Mouse (Mus musculus): ENCODE results near the gene Foxi3. TPM values are rescaled to one million over a fixed set of nuclear protein-coding genes. Genes with fewer than 3 reads are reported as not detected.

Foxi3 gene
- total RNA-seq (2015; ENCODE audit: low replicate concordance) (not detected in 2 replicates), total RNA-seq (2017; ENCODE audit: low replicate concordance) (not detected in 2 replicates)

GRCm38 (mm10) chr6:70956285-70956912 lies at the start of gene Foxi3:
Gene Foxi3, plus strand, starts transcription at chr6:70956531.
- no peak for ATAC-seq (replicated peaks; ENCODE audit: low FRiP score, poor library complexity, severe bottlenecking)

DNA sequence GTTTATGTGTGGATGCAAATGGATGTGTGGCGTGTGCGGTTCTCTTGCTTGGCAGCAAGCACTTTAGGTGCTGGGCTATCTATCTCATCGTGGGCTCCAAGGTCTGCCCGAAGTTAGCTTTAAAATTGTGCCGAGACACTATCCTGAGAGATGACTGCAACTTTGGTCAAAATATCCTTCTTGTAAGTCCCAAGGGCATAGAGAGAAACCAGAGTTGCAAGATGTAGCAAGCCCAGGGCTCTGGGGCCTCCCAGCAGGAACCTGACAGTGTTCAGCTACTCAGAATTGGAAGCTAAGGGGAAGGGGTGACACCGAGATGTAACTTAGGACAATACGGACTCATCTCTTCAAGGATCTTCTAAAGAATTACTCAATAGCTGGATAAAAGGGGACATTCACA lies 46.8 kb upstream of the Foxi3 start:
- ATAC-seq (replicated peaks; ENCODE audit: low FRiP score, poor library complexity, severe bottlenecking): no peak

GRCm38 (mm10) chr6:70910285-70910684 lies 46.0 kb upstream of the Foxi3 start:
- no peak for ATAC-seq (replicated peaks; ENCODE audit: low FRiP score, poor library complexity, severe bottlenecking)

- no peak for ATAC-seq (replicated peaks; ENCODE audit: low FRiP score, poor library complexity, severe bottlenecking)
These were observed 44.5 kb upstream of the Foxi3 start for GRCm38 (mm10) chr6:70911668-70912395.

DNA sequence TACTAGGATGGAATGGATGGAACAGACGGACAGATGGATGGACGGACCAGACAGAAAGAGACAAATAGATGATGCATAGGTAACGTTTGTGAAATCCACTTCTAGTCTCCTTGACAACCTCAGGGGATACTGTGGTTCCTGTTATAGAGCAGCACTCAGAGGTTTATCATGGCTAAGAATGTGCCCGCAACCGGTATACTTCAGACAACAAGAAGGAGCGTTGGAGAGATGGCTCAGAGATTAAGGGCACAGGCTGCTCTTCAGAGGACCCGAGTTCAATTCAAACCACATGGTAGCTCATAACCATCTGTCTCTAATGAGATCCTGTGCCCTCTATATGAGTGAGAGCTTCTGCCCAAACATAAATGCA lies 44.0 kb upstream of the Foxi3 start:
- no peak for ATAC-seq (replicated peaks; ENCODE audit: low FRiP score, poor library complexity, severe bottlenecking)

- ATAC-seq (replicated peaks; ENCODE audit: low FRiP score, poor library complexity, severe bottlenecking): no peak
These were observed 37.5 kb upstream of the Foxi3 start, which contains the start of gene Tex37 for GRCm38 (mm10) chr6:70918827-70919226. Gene Tex37, minus strand, starts transcription at chr6:70918927.

- ATAC-seq (replicated peaks; ENCODE audit: low FRiP score, poor library complexity, severe bottlenecking): peak; percentile 57; the same call in 1 of the 2 replicates
These were observed 34.9 kb upstream of the Foxi3 start for GRCm38 (mm10) chr6:70921274-70922074.

- no peak for ATAC-seq (replicated peaks; ENCODE audit: low FRiP score, poor library complexity, severe bottlenecking)
These were observed 24.5 kb upstream of the Foxi3 start for GRCm38 (mm10) chr6:70931801-70932200.

DNA sequence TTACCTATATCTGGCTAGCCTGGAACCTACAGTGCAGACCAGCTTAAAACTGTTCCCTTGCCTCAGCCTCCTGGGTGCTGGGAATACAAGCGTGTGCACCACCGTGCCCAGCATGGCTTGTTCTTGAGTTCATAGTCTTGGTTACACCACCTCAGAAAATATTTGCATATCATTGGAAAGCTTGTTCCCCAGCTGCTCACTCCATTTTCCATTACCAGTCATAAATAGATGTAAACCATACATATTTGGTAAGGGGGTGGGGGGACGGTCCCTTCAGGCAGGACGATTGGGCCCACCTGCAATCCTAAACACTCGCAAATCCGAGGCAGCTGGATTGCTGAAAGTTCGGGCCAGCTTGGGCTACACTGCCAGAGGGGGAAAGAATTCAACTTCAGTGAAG lies 3.1 kb upstream of the Foxi3 start:
- no peak for ATAC-seq (replicated peaks; ENCODE audit: low FRiP score, poor library complexity, severe bottlenecking)

DNA sequence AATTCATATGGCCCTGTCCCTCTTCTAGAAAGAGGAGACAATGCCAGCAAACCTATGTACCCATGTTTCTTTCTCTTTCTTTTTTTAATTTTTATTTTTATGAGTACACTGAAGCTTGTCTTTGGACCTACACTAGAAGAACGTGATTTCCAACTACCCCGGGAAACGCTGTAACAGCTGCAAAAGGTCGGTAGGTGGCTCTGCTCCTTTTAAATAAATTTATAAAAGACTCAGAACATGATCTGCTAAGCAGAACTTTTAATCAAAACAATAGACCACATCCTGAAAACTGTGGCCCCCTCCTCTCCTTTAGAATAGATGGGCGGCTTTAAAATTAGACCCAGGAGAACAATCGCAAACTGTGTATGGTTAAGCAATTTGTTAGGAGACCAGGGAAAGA lies 2.3 kb upstream of the Foxi3 start:
- ATAC-seq (replicated peaks; ENCODE audit: low FRiP score, poor library complexity, severe bottlenecking): no peak

- ATAC-seq (replicated peaks; ENCODE audit: low FRiP score, poor library complexity, severe bottlenecking): no peak
These were observed 985 bp upstream of the Foxi3 start for GRCm38 (mm10) chr6:70955291-70955800.

- no peak for ATAC-seq (replicated peaks; ENCODE audit: low FRiP score, poor library complexity, severe bottlenecking)
These were observed 490 bp upstream of the Foxi3 start for GRCm38 (mm10) chr6:70955841-70956240.

DNA sequence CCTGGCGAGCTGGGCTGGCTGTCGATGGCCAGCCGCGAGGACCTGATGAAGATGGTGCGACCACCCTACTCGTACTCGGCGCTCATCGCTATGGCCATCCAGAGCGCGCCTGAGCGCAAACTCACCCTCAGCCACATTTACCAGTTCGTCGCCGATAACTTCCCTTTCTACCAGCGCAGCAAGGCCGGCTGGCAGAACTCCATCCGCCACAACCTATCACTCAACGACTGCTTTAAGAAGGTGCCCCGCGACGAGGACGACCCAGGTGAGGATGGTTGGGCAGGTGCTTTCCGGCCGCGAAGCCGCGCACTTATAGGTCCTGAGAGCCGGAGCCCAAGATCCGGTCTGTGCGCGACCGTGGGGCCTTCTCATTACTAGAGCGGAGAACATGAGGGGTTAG lies 605 bp downstream of the Foxi3 start:
- no peak for ATAC-seq (replicated peaks; ENCODE audit: low FRiP score, poor library complexity, severe bottlenecking)

- ATAC-seq (replicated peaks; ENCODE audit: low FRiP score, poor library complexity, severe bottlenecking): no peak
These were observed 1.1 kb downstream of the Foxi3 start for GRCm38 (mm10) chr6:70957341-70957940.

- no peak for ATAC-seq (replicated peaks; ENCODE audit: low FRiP score, poor library complexity, severe bottlenecking)
These were observed 7.9 kb downstream of the Foxi3 start for GRCm38 (mm10) chr6:70964116-70964830.

GRCm38 (mm10) chr6:70965694-70966093 lies 9.4 kb downstream of the Foxi3 start:
- ATAC-seq (replicated peaks; ENCODE audit: low FRiP score, poor library complexity, severe bottlenecking): no peak

- no peak for ATAC-seq (replicated peaks; ENCODE audit: low FRiP score, poor library complexity, severe bottlenecking)
These were observed 11.1 kb downstream of the Foxi3 start for GRCm38 (mm10) chr6:70967422-70967821.

DNA sequence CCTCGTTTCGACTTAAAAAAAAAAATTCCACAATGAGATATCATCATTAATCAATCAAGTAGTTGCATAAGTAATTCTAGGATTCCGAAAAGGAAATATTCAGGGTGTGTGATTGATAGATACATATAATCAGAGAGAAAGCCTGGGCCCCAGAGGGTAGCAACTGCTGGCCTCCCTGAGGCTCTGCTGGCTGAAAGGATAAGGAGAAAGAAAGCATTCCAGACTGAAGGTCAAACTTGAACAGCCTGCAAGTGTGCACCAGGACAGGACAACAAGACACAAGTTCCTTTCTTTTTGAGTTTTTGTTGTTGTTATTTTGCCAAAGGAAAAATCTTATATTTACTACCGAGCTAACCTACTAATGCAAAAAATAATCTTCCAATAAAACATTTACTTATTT lies 12.0 kb downstream of the Foxi3 start:
- no peak for ATAC-seq (replicated peaks; ENCODE audit: low FRiP score, poor library complexity, severe bottlenecking)

GRCm38 (mm10) chr6:70973066-70973465 lies 16.7 kb downstream of the Foxi3 start:
- no peak for ATAC-seq (replicated peaks; ENCODE audit: low FRiP score, poor library complexity, severe bottlenecking)
